Mouse (Mus musculus) spleen, adult 2 months (tissue): ENCODE measurements around the gene Muc3. TPM values are rescaled to one million over a fixed set of nuclear protein-coding genes. Genes with fewer than 3 reads are reported as not detected.
A peak's percentile ranks its signal among the peaks of the same experiment; 100 is the strongest.

ENCODE experiments used
- DNase-seq, 2 experiments: peaks; one replicate each; pipeline versions ENCODE4 v3.0.0 to v3.0.0-alpha.2; 2012 to 2021; ENCODE audit warnings: low spot score in 2 of 2, low read depth in 1 of 2
- H3K27ac ChIP-seq: fragments of 200-500 bp; 2 replicates; pipeline ENCODE4 v1.5.1; 2012; ENCODE audit warnings: low read length, inconsistent platforms; ENCODE audit not compliant: insufficient read depth
- H3K27me3 ChIP-seq: fragments of 200-500 bp; 2 replicates; pipeline ENCODE4 v1.6.1; 2012; ENCODE audit warnings: mild to moderate bottlenecking, moderate library complexity, low read length, inconsistent platforms; ENCODE audit not compliant: control insufficient read depth, insufficient read depth
- H3K36me3 ChIP-seq: fragments of 200-500 bp; 2 replicates; pipeline ENCODE4 v1.6.1; 2012; ENCODE audit warnings: mild to moderate bottlenecking, low read length, inconsistent platforms; ENCODE audit not compliant: control insufficient read depth, insufficient read depth
- H3K4me1 ChIP-seq: fragments of 200-500 bp; 2 replicates; pipeline ENCODE4 v1.6.1; 2011; ENCODE audit warnings: inconsistent platforms; ENCODE audit not compliant: control insufficient read depth, insufficient read depth, insufficient read length
- H3K4me3 ChIP-seq: fragments of 200-500 bp; 2 replicates; pipeline ENCODE4 v1.5.1; 2011; ENCODE audit warnings: mild to moderate bottlenecking, inconsistent platforms; ENCODE audit not compliant: insufficient read depth, insufficient read length; ENCODE audit errors: extremely low read depth
- CTCF ChIP-seq: fragments of 200-500 bp; IDR thresholded peaks from 2 replicates; pipeline ENCODE4 v1.5.1; 2011; ENCODE audit warnings: mild to moderate bottlenecking, inconsistent platforms; ENCODE audit not compliant: insufficient read depth, insufficient read length, insufficient replicate concordance; ENCODE audit errors: extremely low read depth
- POLR2A ChIP-seq: fragments of 200-500 bp; IDR thresholded peaks from 2 replicates; pipeline ENCODE4 v1.6.1; 2011; ENCODE audit warnings: low read depth, low read length, inconsistent platforms
- WGBS: fragments of 180-500 bp; shearing (Covaris S2); methylation state at CpG from one replicate; pipeline ENCODE4 v1.1.7; 2018; 5-methylcytosine and 5-hydroxymethylcytosine counted together
- polyA plus RNA-seq: library from polyadenylated mRNA; depleted of rRNA; stranded (reverse); fragments of >200 nt; gene quantifications from 2 replicates; pipeline ENCODE4 v1.2.3, GENCODE M21; 2012

Gene Muc3
- polyA plus RNA-seq, 1 experiment = not detected

DNA sequence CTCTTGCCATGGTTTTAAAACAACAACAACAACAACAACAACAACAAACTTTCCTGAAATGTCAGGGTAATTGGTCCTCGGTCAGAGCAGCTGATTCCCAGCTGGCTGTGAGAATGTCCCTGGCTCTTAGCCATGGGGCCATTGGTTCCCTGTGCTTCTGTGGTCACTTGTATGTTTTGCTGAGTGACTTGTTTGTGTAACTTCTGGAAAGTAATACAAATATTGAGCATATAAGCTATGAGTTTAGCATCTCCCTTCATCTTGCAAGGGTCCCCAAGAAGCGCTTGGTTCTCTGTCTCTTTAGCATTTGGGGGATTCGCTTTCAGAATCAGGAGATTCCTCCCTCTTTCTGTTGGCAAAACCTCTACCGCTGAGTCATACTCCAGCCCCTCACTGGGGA is 42.7 kb downstream of the Muc3 start:
- TF ChIP-seq POLR2A (no peak), CTCF (no peak)
- DNase-seq = no peak
- Histone ChIP-seq H3K4me1 (0 out of 2 replicates have a peak, but pooled peaks cover 3% of the 10 kb centered on the region), H3K4me3 (no peak overlapping the region), H3K36me3 (no peaks in the 10 kb centered on the region; the same call in 1 of the 2 replicates), H3K27ac (no peak overlapping the region), H3K27me3 (no peaks in the 10 kb centered on the region)
- 91% methylated on average over 4 of the region's 4 CpGs for WGBS

DNA sequence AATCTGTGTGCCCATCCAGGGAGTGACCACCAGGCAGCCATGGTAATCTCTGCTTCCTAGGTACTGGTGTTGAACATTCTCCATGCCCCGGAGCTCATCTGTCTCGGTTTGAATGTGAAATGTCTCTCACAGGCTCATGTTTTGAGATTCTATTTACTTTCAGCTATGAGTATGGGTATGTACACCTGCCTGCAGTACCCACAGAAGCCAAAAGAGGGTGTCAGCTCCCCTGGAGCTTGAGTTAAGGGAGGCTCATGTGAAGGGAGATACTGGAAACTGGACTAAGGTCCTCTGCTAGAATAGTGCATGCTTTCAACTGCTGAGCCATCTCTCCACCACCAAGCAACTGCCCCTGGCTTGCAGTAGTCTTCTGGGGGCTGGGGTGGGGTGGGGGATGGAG is 45.2 kb downstream of the Muc3 start:
- H3K4me1 ChIP-seq = 0 out of 2 replicates have a peak, but pooled peaks cover 3% of the 10 kb centered on the region
- H3K27me3 ChIP-seq = no peaks in the 10 kb centered on the region
- H3K27ac ChIP-seq = peak overlapping the region; percentile 43; the same call in 1 of the 2 replicates
- no peak for DNase-seq
- H3K4me3 ChIP-seq = no peak overlapping the region
- WGBS = 87% methylated on average over 2 of the region's 2 CpGs
- TF ChIP-seq CTCF (no peak), POLR2A (no peak)
- H3K36me3 ChIP-seq = no peaks in the 10 kb centered on the region

DNA sequence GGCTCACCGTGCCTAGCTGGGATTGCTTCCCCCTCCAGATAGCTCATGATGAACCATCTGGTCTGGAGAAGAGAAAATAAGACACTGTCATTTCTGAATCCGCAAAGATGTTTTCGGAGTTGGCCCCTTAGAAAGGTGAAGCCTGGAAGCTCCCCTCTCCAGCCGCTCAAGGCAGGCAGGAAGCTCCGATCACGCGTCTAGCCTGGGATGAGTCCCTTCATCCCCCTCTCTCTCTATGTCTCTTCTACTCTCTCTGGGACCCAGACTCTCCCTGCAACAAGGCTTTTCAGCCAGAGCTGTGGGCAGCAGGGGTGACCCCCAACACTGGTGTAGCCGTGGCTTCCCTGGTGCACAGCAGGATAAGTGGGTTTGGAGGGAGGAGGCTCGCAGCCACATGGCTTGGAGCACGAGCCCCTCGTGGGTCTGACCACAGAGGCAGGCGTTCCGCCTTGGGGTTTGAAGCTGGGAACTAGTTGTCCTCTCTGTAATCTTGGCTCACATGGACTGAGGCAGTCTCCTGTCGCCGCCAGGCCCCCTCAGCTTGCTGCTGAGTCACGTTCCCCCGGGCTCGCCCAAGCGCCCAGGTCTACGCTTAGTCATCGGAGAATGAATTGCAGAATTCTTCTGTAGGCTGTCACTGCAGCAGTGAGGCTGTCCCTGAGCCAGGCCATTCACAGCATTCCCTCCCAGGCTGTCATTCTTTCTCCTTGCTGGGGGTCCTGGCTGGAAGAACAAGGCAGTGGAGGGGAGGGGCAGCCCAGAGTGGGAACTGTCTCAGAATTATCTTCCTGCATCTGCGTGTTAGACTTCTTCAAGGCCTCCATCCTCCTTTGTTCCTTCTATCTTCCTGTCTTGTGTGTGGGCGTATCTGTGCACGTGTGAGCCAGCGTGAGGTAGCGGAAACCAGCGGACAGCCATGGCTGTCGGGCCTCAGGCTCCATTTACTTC is 46.3 kb downstream of the Muc3 start:
- H3K36me3 ChIP-seq = no peaks in the 10 kb centered on the region
- no peaks in the 10 kb centered on the region for H3K27me3 ChIP-seq
- H3K4me1 ChIP-seq = 0 out of 2 replicates have a peak, but pooled peaks cover 3% of the 10 kb centered on the region
- WGBS = 38% methylated on average over 28 of the region's 28 CpGs
- no peak for DNase-seq
- H3K27ac ChIP-seq = peak overlapping the region; percentile 43; the same call in 1 of the 2 replicates
- no peak overlapping the region for H3K4me3 ChIP-seq
- no peak for TF ChIP-seq CTCF
- TF ChIP-seq POLR2A = no peak

DNA sequence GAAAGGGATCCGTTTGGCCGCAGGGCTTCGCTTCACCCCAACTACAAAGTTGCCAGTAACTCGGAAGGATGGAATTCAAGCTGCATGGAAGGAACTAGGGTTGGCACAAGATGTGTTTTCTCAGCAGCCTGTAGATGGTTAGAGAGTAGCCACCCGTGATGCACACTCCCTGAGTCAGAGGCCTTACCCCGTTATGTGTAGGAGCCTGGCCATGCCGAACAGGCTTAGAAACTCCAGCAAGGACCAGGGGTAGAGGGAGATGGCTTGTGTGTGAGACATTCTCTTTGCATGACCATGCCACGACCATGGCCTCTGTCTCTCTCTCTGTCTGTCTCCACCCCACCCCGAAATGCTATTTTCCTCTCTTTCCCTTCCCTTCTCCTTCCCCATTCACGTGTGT is 47.0 kb downstream of the Muc3 start:
- Histone ChIP-seq H3K36me3 (no peaks in the 10 kb centered on the region), H3K4me3 (no peak overlapping the region), H3K4me1 (0 out of 2 replicates have a peak, but pooled peaks cover 3% of the 10 kb centered on the region), H3K27ac (no peak overlapping the region), H3K27me3 (no peaks in the 10 kb centered on the region)
- TF ChIP-seq CTCF (no peak), POLR2A (no peak)
- no peak for DNase-seq
- WGBS = 82% methylated on average over 10 of the region's 10 CpGs

DNA sequence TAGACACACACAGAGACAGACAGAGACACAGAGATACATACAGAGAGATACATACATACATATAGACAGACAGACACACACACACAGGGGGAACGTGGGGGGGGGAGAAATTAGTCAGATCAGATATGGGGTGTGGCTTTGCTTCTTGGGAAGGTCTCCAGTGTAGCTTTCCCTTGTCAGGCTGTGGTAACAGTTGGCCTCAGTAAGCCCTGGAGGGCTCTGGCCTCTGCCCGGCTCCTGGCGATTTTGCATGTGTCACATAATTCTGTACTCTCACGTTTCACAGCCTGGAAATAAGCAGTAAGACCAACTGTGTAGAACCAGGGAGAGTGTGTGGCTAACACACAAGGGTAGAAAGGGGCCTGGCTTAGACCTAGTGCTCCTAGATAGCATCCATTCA is 48.5 kb downstream of the Muc3 start:
- Histone ChIP-seq H3K36me3 (no peaks in the 10 kb centered on the region), H3K27me3 (no peaks in the 10 kb centered on the region), H3K27ac (no peak overlapping the region), H3K4me1 (0 out of 2 replicates have a peak, but pooled peaks cover 3% of the 10 kb centered on the region), H3K4me3 (no peak overlapping the region)
- WGBS = 73% methylated on average over 4 of the region's 4 CpGs
- TF ChIP-seq POLR2A (no peak), CTCF (no peak)
- no peak for DNase-seq

DNA sequence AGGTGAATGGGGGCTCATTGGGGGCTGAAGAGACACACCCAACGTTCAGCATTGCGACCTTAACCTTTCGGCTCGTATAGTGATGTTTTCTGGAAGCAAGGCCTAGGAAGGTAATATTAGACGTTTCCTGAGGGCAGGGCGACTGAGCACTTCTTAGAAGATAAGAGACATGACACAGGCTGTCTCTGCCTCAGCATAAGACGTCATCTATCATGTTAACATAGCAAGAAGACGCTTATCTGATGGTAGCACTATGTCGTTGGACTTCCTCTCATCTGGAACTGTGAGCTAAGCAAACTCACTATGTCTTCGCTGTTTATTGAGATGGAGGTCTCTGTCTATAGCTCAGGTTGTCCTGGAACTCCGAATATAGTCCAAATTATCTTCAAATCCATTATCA is 50.7 kb downstream of the Muc3 start:
- Histone ChIP-seq H3K36me3 (no peaks in the 10 kb centered on the region), H3K27me3 (no peaks in the 10 kb centered on the region), H3K27ac (no peak overlapping the region), H3K4me1 (0 out of 2 replicates have a peak, but pooled peaks cover 3% of the 10 kb centered on the region), H3K4me3 (no peak overlapping the region)
- no peak for TF ChIP-seq POLR2A
- no peak for TF ChIP-seq CTCF
- WGBS = 68% methylated on average over 11 of the region's 11 CpGs
- DNase-seq = no peak

DNA sequence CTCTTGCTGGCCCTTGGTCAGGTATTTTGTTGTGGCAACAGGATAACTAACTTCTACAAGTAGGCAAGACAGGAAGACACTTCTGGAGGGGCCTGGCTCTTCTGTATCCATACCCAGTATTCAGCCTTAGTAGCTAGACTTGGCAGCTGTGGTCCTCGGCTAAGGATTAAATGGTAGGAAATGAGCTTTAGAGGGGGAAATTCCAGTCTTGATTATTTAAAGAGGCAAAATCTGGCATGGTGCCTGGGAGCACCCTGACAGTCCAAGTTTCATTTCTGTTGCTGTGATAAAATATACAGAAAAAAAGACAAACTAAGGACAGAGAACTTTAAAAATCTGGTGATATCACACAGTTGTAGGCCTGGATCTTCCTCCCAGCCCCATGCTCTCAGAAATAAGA is 53.1 kb downstream of the Muc3 start:
- Histone ChIP-seq H3K27me3 (no peaks in the 10 kb centered on the region), H3K4me3 (no peak overlapping the region), H3K36me3 (no peaks in the 10 kb centered on the region), H3K4me1 (no peaks in the 10 kb centered on the region), H3K27ac (no peak overlapping the region)
- DNase-seq = no peak
- 87% methylated on average over 1 of the region's 1 CpGs for WGBS
- TF ChIP-seq CTCF = no peak
